Mouse (Mus musculus) CH12F3 (cell line): ENCODE data around the gene Uck1.

ENCODE experiments used
- in situ Hi-C: fragments of 300-500 bp; cut with MboI; formaldehyde crosslinking; loops from 2 replicates; pipeline ENCODE4 v1.14.3; 2020; ENCODE audit warnings: low sequenced_read_pairs

The Uck1 gene

DNA sequence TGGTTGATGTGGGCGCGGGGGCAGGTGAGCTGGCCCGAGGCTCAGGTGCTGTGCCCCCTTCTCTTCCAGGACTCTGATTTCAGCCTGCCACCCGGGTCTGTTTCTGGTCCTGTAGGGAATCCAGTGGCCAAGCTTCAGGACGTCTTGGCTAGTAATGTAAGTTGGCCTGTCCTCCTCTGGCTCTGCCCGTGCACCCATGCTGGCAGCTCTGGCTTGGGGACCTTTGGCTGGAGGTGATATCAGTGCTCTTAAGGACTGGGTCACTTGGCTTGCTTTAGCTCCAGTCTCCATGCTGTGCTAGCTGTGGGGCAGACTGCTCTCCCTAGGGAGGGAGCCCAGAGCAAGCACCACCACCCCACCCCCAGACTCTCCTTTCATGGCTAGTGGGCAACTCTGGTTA lies 39.9 kb downstream of the Uck1 start:
- in situ Hi-C loops, result no loop called here

DNA sequence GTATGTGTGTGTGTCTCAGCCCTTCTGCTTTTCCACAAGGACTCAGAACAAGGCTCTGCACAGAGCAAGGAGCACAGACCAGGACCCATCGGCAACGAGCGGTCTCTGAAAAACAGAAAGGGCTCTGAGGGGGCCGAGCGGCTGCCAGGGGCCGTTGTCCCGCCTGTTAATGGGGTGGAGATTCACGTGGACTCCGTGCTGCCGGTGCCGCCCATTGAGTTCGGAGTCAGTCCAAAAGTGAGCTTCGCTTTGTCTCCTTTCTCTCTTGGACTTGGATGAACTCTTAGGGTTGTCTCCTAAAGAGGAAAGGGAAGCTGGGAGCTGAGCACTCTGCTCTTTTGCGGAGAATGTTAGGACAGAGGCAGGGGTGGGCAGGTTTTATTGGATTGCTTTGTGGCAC lies 40.5 kb downstream of the Uck1 start:
- in situ Hi-C loops, result no loop called here

DNA sequence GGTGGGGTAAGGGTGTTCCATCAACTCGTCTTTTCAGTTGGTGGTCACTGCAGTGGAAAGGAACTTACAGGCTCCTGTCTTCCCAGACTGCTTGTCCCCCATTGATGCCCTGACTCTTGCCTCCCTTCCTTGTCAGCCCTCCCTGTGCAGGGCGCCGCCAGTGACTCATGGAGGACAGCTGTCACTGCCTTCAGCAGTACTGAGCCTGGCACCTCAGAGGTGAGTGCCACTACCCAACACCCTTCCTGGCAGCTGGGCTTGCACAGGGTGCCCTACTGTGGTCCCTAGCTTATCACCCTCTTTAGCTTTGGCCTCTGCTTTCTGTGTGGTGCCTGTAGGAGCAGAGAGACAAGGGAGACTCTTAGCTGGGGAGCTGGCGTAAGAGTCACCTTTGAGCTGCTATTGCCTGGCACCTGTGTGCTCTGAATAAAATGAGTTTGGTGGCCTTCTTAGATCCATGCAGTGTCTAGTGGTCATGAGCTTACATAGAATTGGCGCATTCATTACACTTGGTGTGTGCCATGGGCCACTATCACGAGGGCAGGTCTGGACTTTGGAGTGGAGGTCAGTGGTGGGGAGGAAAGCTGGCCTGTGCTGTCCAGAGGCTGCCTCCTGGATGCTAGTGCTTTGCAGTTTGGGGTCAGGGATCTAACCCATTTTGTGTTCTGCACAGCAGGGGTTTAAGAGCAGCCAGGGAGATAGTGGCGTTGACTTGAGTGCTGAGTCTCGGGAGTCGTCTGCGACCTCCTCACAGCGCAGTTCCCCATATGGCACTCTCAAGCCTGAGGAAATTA lies 41.2 kb downstream of the Uck1 start:
- in situ Hi-C loops, result no loop called here

DNA sequence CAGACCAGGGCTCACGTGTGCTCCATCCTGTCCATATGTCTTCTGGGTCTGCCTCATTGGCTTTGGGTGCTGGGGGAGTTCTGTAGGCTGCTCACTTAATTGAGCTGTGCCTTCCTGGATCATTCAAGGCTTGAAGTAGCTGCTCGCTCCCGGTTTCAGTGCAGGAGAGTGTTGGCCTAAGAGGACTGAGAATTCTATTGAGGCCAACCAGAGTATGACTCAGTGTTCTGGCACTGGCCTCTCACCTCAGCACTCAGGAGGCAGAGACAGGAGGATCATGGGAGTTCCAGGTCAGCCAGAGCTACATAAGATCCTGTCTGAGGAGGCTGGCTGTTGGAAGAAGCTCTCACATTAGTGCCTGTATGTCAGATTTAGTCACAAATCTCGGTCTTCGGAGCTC lies 41.8 kb downstream of the Uck1 start:
- in situ Hi-C loops, result no loop called here

DNA sequence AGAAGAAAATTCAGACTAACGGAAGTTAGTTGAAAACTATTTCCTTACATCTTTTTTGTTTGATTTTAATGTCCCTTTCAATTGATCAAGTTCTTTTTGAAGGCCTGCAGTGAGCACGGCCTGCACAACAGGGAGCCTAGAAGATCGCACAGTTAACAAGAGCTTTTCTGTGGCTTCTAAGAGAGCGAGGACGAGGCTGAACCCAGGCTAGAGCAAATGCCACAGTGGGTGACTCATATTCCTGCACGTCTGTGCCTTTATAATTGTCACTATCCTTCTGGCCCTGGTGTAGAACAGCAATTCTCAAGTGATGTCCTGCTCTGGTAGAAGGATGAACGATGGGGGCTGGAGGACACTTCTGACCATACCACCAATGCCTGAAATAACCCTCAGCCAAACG lies 42.3 kb downstream of the Uck1 start:
- in situ Hi-C loops, result no loop called here

DNA sequence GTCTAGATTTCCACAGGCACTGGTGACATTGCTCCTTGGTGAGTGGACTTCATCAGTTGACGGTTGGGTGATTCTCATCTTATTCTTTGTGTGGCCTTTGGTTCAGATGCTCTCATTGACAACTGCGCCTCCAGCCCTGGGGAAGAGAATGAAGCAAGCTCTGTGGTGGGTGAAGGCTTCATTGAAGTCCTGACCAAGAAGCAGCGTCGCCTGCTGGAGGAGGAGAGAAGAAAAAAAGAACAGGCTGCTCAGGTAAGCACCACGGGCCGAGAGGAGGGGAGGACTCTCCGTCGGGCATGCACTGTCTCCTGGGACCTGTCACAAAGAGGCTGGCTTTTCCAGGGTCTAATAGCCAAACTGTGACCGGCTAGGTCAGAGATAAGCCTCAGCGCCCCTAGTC lies 43.5 kb downstream of the Uck1 start:
- in situ Hi-C loops, result no loop called here

DNA sequence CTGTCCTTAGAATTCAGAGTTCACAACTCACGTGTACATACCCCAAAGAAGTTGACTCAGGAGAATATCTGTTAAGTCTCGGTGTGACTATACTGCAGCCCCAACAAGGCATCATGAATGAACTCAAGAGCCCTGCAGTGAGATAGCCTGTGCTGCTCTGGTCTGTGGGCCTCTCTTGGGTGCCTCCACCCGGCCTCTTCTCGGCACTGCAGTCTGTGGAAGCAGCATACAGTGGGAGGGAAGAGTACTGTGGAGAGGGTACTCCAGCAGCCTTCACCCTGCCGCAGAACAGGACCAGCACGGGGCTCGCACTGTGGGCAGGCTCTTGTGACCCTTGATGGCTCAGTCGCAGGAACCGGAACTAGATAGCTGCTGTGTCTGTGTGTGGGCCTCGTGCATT lies 44.4 kb downstream of the Uck1 start:
- in situ Hi-C loops, result no loop called here

DNA sequence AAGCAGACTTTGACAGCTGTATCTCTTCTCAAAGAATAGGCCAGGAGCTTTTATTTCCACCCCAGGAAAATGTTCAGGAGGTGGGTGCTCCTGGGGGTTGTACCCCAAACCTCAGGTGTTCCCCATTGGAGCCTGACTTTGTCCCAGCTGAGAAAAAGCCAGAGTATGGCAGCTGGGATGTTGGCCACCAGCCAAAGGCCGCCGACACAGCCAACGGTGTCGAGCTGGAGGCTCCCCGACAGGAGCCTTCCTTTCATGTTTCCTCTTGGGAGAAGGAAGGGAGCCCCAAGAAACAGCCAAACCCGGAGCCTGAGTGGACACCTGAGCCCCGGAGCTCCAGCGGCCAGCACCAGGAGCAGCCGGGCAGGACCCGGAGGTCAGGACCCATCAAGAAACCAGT lies 47.0 kb downstream of the Uck1 start:
- in situ Hi-C loops, result no loop called here

DNA sequence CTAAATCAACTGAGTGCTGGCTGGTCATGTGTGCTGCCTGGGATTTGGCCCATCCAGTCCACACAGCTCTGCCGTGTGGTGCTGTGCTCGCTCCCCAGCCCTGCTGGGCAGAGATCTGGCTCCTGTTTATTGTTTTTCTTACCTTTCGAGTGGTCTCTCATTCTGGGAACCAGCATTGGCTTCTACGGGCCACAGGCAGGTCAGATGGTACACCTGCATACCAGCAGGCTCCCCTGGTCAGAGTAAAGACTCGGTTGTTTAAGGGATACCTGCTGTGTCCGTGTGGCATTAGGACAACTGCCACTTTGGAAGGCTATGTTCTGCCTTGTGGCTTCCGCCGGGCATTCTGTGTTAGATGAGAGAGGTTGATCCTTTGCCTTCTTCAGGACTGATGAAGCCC lies 48.3 kb downstream of the Uck1 start:
- in situ Hi-C loops, result no loop called here

DNA sequence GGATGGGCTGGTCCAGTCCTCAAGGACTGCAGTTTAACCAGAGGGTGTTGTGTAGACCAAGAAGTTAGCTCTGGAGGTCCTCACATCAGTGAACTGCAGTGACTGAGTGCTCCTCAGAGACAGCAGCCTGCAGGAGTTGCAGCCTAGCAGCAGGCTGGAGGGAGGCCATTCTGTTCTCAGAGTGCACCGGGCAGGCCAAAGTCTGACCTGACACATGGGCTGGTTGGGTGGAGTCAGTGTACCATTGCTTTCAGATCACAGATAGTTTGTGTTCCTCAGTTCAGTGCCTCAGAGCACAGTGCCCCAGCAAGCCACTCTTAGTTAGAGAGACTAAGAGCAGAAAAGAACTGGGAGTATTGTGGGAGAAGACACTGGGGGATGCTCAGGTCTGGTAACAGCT lies 52.3 kb downstream of the Uck1 start:
- in situ Hi-C loops, result no loop called here
